Mouse (Mus musculus): ENCODE measurements around the gene Plxna4. TPM values are rescaled to one million over a fixed set of nuclear protein-coding genes. Genes with fewer than 3 reads are reported as not detected.
A peak's percentile ranks its signal among the peaks of the same experiment; 100 is the strongest.

Plxna4 gene
- total RNA-seq (2021), result 100 to 1,000 TPM; 115 to 134 TPM

DNA sequence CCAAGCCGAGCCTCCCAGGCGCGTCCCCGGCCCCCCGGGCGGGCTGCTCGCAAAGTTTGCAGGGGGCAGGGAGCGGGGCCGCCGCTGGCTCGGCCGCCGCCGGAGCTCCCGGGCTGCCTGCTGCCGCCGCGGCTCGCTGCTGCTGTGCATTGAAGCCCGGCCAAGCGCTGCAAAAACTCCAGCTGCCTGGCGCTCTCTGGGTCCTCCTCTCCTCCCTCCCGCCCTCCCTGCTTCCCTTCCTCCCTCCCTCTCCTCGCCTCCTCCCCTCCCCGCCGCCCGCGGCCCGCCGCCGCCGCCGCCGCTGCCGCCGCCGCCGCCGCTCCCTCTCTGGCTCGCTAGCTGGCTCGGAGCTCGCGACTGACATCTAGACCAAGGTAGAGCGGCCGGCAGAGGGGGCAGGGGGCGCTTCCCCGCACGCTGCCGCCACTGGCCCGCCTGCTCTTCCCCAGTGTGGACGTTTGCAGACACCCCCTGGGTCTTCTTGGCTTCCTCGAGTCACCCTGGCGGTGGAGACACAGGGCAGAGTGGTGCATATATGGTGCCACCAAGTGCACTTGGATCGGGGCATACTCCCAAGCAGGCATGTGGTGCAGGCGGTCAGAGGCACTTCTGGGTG is at the start of gene Plxna4:
TSS of gene Plxna4 (minus strand) at position 137 of the 616 bp plus-strand sequence.
- peak; percentile 81 to 84 for DNase-seq

DNA sequence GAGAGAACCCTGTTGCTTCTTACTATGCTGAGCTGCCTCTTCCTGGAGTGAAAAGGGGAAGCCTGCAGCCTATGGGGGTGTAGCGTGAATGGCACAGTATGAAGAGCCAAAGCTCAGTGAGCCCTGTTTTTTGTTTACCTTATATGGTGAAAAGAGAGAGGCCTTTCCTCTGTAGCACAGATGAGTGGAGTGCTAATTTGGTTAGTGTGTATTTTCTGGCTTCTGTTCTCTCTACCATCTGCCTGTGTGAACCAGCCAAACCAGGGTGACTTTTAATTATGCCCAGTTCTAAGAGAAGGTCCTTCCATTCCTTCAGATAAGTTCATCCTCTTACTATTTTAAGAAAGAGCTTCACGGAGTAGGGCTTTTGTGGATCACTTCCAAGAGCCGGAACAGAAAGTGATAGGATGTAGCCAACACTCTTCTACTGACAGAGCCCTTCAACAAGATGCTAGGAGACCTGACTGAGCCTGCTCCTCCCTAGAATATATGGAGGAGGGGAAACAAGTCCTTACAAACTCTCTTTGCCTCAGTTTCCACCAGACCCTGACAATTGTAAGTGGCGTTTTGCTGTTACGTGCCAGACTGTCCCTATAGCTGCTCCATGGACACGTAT is 49.7 kb upstream of the Plxna4 start:
- DNase-seq, result no peak

DNA sequence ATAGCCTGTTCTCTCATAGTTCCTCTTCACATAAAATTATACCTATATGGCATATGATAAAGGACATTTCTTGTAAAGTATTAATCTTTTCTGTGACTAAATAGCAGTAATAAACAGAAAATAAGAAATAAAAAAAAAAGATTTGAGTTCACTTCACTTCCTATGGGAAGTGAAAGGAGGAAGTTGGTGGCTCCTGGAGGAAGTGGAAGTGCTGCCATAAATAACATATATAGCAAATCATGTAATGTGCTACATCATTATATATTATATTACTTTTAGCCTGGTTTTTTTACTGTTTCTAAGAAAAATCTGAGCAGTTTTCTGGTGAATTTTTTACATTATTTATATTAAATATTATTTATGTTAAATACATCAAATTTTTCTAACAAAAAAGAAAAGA is 22.7 kb upstream of the Plxna4 start:
- no peak for DNase-seq

DNA sequence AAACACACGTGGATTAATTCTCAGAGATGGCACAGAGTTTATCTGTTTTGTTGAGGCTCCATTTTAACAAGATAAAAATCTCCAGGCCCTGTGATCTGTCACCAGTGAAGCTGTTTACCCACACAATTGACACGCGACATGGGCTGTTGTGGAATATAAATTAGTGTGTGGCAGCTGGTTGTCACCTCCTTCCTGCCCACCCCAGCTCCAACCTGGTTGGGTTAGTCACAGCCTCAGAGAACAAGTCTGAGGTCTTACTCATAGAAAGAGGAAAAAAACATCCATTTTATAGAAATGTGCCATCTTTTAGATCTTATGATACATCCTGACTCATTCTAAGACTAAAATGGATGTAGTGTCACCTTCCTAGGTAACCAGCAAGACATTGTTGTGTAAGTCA is 18.8 kb upstream of the Plxna4 start:
- no peak for DNase-seq

DNA sequence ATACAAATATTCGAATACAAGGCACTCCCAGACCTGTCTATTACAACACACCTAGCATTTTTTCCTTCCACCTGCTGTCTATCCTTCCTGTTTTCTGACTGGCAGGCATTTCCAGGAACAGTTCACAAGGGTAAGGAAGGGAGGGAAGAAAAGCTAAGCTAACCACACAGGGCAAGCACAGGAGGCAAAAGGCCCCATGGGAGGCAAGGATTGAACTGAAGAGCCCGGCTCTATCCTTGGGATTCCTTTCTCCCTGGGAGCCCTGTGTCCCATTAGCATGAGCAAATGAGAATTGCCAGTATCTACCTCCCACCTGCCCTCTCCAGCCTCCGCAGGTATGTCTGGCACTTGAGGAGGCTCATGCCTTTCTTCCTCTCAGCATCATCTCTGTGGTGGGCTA is 17.6 kb upstream of the Plxna4 start:
- DNase-seq, result no peak

DNA sequence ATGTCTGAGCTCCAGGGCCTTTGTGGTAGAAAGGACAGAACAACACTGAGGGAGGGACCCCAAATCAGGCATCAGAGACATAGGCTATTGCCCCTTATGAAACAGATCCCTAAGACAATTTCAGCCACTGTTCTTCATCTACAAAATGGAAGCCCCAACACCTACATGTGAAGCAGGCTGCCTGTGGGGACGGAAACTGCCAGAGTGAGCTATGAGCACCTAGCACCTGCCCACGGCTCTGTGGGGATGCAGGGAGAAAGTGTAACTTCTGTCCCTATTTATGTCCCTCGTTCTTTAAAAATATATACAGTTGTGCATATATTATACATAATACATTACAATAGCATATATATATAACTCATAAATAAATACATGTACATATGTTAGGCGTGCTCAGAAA is 16.9 kb upstream of the Plxna4 start:
- DNase-seq, result no peak

DNA sequence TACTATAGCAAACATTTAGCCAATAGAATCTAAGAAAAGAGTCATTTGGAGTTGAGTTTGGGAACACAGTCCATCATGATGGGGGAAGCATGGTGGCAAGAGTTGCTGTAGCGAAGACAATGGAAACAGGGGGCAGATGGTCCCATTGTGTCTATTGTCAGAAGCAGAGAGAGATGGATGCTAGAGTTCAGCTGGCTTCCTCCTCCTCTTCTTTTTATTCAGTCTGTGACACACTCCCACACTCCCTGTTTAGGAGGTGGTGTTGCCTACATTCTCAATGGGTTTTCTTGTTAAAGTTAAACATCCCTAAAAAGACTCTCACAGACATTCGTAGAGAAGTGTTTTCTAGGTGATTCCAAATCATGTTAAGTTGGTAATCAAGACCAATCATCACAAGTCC is 14.1 kb upstream of the Plxna4 start:
- DNase-seq, result no peak

DNA sequence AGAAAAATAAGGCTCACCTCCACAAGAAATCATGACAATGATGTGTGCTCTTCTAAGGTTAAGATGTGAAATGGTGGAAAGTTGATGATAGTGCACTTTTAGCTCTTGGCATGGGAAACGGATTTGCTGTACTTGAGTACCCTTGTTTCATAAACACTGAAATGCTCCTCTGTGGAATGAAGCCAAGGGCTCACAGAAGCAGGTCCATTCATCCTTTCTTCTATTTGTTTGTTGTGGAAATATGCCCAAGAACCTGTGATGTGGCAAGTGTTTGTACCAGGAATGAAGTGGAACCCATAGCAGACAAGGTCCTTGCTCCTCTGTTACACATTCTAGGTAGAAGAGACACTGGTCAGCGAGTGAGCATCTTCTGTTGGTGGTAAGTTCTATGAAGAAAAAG is 13.3 kb upstream of the Plxna4 start:
- DNase-seq, result no peak

DNA sequence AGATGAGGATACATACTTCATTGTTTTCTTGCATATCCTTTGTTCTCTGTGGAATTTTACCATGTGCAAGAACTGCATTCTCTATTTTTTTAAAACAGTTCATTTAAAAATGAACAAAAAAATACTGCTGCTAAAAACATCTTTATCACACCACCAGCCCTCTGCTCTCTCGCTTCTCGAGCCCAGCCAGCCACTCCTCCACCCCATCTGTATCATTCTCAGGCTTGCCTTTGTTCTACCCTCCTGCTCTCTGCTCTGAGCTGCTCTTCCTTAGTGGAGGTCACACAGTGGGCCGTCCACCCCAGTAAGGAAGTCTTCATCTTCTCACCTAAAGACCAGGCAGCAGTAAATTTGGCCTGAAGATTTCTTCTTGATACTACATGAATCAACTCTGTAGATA is 7.6 kb upstream of the Plxna4 start:
- DNase-seq, result no peak

DNA sequence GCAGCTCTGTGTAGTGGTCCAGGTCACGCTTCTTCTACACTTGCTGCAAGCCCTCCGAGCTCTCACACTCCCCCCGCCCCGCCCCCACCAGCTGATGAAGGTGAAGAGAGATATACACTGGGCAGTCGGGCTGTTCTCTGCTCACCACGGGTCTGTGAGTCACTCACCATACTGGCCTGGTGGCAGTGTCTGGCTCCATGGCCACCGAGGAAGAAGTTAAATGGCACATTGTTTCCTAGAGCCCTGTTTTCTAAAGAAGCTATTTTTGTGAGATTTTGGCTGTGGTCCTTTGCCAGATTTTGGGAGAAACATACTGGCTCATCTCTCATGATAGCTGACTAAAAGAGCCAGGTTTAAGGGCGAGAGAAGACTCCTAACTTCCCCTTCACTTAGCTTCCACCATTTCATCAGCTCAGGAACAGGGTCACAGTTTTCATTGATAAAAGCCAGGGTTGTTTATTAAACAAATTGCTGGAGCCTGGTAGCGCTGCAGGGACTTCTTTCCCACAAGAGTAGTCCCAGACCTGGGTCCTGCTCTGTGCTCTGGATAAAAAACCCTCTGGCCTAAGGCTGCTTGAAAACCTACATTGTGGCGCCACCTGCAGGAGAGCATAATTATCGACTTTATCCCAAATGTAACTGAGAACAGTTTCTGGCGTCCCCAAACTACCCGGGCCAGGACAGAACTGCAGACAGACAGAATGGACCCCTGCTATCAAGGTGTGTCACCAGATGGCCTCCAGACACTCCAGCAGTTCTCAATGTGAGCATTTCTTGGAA is 3.2 kb upstream of the Plxna4 start:
- peak; percentile 63 to 67 for DNase-seq

DNA sequence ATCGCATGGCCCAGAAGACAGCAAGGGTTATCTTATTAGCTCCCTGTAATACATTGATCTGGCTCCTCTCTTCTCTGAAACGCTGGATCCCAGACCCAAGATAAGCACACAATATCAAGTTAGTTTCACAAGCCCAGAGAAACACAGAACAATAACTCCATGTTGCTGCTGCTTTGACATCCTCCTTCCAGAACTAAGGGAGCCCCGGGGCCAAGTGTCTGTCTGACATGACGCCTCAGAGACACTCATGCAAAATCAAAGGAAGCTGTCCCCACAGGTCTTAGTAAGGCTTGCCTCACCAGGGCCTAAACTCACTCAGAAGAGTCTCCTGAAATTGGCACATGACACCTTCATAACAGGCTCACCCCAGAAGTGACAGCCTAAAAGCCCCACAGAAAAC is 1.6 kb upstream of the Plxna4 start:
- no peak for DNase-seq

DNA sequence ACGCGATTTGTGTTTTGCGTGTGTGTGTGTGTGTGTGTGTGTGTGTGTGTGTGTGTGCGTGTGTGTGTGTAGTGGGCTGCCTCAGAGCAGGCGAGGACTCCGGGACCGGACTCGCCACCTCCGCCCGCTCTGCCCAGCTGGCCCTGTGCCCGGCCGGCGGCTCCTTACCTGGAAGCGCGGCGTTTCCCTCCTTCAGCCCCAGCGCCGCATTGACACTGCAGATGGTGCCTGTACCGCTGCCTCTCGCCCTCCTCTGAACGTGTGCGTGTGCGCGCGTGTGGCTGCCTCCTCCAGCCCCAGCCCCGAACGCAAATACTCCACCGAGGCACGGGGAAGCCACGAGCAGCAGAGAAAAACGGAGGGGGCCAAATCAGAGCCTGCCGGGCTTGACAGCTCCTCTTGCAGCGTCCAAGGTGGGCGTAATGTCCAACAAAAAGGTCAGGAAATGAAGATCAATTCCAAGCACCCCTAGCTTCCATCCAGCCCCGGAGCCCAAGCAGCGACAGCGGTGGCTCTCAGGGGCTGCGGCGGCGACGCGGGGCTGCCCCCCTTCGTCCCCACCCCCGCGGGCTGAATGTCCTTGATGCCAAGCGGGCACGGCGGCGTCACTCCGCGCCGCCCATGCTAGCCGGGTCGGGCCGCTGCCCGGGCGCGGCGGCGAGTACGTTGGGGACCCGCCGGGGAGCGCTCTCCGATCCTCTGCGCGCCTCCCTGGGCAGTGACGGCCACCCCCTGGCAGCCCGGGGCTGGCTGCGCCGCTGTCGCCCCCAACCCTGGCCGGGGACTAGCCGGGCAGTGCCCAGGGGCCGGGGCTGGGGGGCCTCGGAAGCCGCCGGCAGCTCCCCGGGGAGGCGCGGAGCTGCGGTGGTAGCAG is 619 bp downstream of the Plxna4 start:
- DNase-seq, result peak; percentile 62 to 63

DNA sequence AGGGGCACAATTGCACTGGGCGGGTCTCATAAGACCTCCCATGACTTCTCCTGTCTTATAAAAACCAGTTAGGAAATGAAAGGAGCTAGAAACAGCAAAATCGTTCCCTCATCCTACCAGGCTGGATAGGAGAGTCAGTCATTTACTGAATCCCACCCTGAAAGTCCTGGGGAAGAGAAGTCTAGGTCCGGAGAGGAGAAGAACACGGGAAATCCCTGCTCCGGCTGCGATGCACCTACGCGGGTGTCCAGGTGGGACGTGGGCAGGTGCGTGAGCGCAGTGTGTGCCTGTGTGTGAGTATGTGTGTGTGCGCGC is 1.2 kb downstream of the Plxna4 start:
- no peak for DNase-seq

DNA sequence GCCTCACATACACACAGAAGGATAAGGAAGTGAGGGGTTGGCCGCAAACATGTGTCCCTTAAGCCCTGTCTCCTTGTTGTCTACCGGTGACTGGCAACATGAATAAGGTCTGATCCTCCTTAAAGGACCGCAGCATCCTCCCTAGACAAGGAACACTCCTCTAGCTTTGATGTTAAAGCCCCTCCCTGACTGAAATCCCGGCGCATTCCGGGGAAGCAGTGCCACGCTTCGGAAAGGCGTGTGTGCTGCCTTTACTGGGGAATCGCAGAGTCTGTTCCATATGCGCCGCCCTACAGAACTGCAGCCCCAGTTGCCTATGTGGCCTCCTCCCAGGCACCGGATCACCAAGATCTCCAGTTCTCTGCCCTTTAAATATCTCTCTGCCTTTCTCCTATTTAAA is 1.6 kb downstream of the Plxna4 start:
- peak; percentile 47 to 49 for DNase-seq

DNA sequence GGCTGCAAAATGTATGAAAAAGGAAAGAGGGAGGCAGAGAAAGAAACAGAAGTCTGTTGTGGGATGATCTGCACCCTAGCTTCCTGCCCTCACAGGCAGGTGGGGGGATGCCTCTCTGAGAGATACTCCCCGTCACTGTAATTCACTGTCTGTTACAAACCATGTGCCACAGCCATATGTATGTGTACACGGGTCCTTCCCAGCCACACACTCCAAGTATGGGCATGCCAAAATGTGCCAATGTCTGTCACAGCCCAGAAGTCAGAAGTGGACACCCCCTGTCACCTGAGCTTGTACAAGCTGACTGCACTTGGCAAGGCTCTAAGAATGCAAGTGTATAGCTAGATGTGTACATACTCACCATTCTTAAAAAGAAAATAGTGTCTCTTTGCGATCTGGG is 2.8 kb downstream of the Plxna4 start:
- peak in 1 of 2 experiments; percentile 48 for DNase-seq

DNA sequence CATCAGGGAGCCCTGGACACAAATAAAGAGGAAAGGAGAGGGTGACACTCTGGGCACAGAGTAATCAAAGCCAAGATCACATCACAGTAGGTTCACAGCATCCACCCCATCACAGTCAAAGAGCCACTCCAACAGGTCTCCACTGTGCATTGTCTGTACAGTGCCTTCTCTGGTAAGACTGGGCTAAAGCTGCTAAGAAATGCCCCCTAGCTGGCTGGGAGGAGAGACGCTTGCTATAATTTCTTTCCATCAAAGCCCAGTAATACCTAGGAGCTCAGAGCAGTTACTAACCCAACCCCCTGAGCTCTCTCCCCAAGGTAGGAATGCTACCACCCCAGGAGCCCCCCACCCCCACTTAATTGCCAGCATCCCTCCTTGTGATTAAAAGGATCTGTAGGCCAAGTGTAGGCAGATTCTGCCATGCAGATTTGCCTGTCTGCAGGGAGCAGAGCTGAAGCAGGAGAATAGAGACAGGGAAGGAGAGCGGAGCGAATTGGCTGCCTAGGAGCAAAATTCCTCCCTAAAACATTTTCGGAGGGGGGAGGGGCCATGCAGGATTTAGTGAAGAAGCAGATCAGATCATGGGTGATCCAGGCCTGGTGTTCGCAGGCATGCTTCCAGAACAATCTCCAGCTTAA is 3.6 kb downstream of the Plxna4 start:
- DNase-seq, result no peak

DNA sequence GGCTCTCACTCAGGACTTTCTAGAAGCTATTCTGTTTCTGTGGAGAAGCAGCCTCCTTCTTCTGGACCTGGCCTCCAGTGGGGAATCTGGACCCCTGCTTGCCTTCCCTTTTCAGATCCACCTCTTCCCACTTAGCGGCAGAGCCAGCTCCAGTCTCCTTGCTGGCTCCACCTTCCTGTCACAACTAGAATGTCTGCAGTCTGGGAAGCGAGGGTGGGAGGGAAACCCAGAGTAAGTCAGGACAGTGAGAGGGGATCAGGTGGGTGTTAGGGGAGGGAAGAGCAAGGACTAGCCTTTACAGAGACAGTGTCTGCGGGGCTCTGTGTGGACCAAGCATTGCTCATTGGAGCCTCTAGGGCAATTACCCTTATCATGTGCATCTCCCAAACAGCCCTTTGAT is 4.4 kb downstream of the Plxna4 start:
- DNase-seq, result no peak

DNA sequence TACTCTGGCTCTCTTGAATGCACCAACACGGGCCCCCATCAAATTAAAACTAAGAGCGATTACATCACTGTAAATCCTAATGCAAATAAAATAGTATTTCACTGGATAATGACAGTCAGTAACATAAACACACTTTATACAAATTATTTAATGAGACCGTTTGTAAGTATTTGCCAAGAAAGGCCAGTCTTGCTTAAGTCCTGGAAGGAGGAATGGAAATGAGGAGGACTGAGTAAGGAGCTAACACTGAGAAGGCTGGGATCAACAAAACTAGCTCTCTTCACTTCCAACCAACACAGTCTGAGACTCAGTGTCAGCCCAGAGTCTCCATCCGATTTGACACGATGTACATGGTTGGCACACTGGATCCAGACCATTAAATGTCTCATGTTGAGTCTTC is 16.5 kb downstream of the Plxna4 start:
- no peak for DNase-seq

DNA sequence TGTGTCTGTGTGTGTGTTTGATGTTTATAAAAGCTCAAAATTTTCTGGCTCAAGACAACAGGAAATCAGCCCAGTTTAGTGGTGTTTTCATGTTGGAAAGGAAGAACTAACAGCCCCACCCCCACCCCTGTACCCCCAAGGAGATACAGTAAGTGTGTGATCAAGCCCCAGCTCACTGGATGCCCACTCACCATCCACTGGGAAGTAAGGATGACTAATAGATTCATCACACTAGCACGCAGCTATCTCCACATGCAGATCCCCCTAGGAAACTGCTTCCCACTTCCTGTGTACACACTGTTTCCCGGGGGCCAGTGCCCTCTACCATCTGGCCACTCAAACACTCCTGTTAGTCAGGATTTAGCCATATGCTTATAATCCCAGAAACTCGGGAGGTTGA is 17.5 kb downstream of the Plxna4 start:
- DNase-seq, result no peak

DNA sequence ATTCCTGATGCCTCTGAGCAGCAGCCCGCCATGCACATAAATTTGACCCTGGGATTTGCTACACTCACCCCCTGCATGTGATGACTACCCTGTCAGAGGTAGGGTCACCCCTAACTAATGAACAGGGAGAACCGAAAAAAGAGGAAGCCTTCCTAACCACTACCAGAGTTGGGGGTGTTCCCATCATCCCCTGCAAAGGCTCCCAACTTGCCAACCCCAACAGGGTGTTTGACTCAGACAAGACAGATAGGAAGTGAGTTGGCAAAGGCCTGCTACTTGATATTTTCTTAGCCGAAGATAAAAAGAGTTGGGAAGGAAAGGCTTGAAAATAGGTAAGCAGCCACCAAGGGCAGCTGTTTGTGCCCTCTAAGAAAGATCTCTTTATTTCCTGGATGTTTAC is 18.1 kb downstream of the Plxna4 start:
- no peak for DNase-seq

DNA sequence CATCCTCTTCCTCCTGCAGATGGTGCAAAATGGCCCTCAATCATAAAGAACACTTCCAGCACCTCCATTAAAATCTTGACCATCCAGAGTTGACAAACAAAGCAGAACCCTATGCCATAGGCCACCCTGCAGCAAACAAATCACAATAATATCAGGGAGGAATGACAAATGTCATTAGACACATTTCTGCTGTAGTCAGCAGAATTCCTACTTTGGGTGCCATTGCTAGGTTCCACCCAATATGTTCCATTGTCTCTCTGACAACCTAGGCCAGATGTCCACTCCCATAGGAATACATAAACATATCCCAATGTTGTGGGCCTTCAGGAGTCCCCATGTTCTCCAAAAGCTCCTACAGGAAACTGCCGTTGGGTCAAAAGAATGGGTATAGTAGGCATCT is 41.1 kb downstream of the Plxna4 start:
- DNase-seq, result no peak

DNA sequence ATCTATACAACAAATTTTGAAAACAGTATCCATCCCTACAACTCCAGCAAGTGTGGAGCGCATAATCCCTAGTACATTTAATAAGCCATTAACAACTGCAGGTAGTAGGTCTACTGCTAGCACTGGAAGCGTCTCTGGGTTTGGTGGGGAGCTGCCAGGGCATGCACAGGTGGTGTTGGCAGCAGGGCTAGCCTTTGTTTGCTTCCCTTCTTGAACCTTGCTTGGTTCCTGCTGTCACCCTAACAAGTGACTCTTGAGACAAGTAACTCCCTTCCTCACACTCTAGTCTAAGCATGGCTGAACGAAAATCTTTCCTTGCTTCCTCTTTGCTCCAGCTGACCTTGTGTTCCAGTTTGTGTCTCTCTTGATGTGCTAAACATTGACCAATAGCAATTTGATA is 44.0 kb downstream of the Plxna4 start:
- DNase-seq, result no peak

DNA sequence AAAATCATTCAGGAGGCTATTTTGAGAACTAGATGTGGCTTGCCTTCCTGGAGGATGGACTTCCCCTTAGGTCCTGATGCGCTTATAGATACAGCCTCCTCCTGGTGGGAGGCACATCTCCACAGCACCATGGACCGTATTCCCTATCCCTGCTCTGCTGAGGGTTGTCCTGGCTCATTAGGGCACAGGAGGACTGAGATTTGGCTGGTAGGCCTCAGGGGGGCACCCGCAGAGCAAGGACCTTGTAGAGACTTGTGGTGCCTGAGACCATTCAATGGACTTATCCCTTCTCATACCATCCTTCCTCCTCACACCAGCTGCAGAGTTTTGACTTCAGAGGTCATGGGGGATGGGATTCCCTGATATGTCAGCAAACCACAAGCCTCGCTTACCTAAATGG is 47.8 kb downstream of the Plxna4 start:
- no peak for DNase-seq

All from layer of hippocampus, postnatal 36 days (tissue).